Mouse (Mus musculus) neural tube, embryonic 13.5 days (tissue): ENCODE measurements around the gene Gm21830. TPM values are rescaled to one million over a fixed set of nuclear protein-coding genes. Genes with fewer than 3 reads are reported as not detected.

ENCODE experiments used
- ATAC-seq: fragments of 200-750 bp; cut with Nextera tagmentation; 2 replicates; pipeline ENCODE4 v1.8.0; 2017; ENCODE audit warnings: low read depth, mild to moderate bottlenecking, moderate TSS enrichment, moderate library complexity
- H3K27ac ChIP-seq: fragments of 300-500 bp; sonication (generic); replicated peaks from 2 replicates; pipeline ENCODE4 v1.5.1; 2015; ENCODE audit warnings: moderate library complexity, mild to moderate bottlenecking, inconsistent platforms
- H3K27me3 ChIP-seq: fragments of 300-500 bp; sonication (generic); 2 replicates; pipeline ENCODE4 v1.6.1; 2015; ENCODE audit warnings: mild to moderate bottlenecking, inconsistent platforms
- H3K36me3 ChIP-seq: fragments of 300-500 bp; sonication (generic); 2 replicates; pipeline ENCODE4 v1.6.1; 2015; ENCODE audit warnings: mild to moderate bottlenecking, inconsistent platforms
- H3K4me1 ChIP-seq: fragments of 300-500 bp; sonication (generic); replicated peaks from 2 replicates; pipeline ENCODE4 v1.6.1; 2015; ENCODE audit warnings: inconsistent platforms
- H3K4me2 ChIP-seq: fragments of 300-500 bp; sonication (generic); 2 replicates; pipeline ENCODE4 v1.6.1; 2015; ENCODE audit warnings: inconsistent platforms, mild to moderate bottlenecking, moderate library complexity
- H3K4me3 ChIP-seq: fragments of 300-500 bp; sonication (generic); 2 replicates; pipeline ENCODE4 v1.5.1; 2015; ENCODE audit warnings: mild to moderate bottlenecking, inconsistent platforms
- H3K9ac ChIP-seq: fragments of 300-500 bp; sonication (generic); 2 replicates; pipeline ENCODE4 v1.6.1; 2015; ENCODE audit warnings: moderate library complexity, mild to moderate bottlenecking, inconsistent platforms
- H3K9me3 ChIP-seq: fragments of 300-500 bp; sonication (generic); 2 replicates; pipeline ENCODE4 v1.6.1; 2016; ENCODE audit warnings: inconsistent platforms
- WGBS: fragments of 180-500 bp; shearing (Covaris S2); methylation state at CpG from one replicate; pipeline ENCODE4 v1.1.7; 2015; 5-methylcytosine and 5-hydroxymethylcytosine counted together
- polyA plus RNA-seq: library from polyadenylated mRNA; unstranded; fragments of >200 nt; fragmentation: Nextera tagmentation; extraction: Ambion mirVana; gene quantifications from 2 replicates; pipeline ENCODE4 v1.2.1, GENCODE M21; 2015

Gene Gm21830
- polyA plus RNA-seq, 1 experiment from 2014 or later = not detected

GRCm38 (mm10) chr2:67477753-67478152 is 64.2 kb downstream of the Gm21830 start:
- 17% methylated on average over 6 of the region's 6 CpGs for WGBS
- no peak for ATAC-seq

DNA sequence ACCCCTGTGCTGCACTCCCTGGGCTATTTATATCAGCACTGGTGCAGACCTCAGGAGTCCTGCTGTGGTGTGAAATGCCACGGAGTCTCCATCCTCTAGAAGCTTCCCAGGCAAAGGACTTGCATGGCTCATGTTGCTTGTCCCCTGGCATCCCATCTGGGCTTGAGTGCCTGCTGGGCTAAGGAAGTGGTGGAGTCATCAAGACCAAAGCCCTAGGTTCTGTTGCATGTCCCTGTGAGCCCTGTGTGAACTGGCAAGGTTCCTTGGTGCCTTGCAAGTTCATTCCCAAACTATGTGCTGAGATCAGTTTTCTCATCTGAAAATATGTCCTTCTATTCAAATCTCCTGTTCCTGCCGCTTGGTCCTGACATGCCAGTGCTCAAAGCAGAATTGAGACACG is 67.5 kb downstream of the Gm21830 start:
- no peak for ATAC-seq
- H3K27ac ChIP-seq = no peak overlapping the region

More at GRCm38 (mm10) chr2:67477753-67478152, 64.2 kb downstream of the Gm21830 start:
- no peaks in the 10 kb centered on the region for H3K9me3 ChIP-seq
- H3K27ac ChIP-seq = no peak overlapping the region
- no peaks in the 10 kb centered on the region for H3K36me3 ChIP-seq
- no peak overlapping the region for H3K4me2 ChIP-seq
- H3K4me3 ChIP-seq = no peak overlapping the region
- H3K4me1 ChIP-seq = no peaks in the 10 kb centered on the region
- no peak overlapping the region for H3K9ac ChIP-seq
- no peaks in the 10 kb centered on the region for H3K27me3 ChIP-seq

More for the DNA sequence above, 67.5 kb downstream of the Gm21830 start:
- H3K9me3 ChIP-seq = no peaks in the 10 kb centered on the region
- H3K27me3 ChIP-seq = no peaks in the 10 kb centered on the region
- H3K4me1 ChIP-seq = no peaks in the 10 kb centered on the region
- H3K9ac ChIP-seq = no peak overlapping the region
- no peak overlapping the region for H3K4me2 ChIP-seq
- no peaks in the 10 kb centered on the region for H3K36me3 ChIP-seq
- no peak overlapping the region for H3K4me3 ChIP-seq
- 71% methylated on average over 3 of the region's 3 CpGs for WGBS

Other genes starting within 250 kb of the Gm21830 start
- gene Gm26727, start 19.5 kb downstream of the Gm21830 start, polyA plus RNA-seq = not detected in 2 replicates
- not detected in 2 replicates for gene Xirp2, start 32.3 kb downstream of the Gm21830 start, polyA plus RNA-seq
- gene B3galt1, start 152.1 kb downstream of the Gm21830 start, polyA plus RNA-seq = 54.6 and 56.4 TPM in 2 replicates